Mouse (Mus musculus) ES-Bruce4 (cell line): ENCODE measurements around the gene Spata5. TPM values are rescaled to one million over a fixed set of nuclear protein-coding genes. Genes with fewer than 3 reads are reported as not detected.

ENCODE experiments used
- H3K27ac ChIP-seq: 2 replicates; pipeline ENCODE4 v1.5.1; 2012; ENCODE audit warnings: low read length, inconsistent platforms; ENCODE audit not compliant: insufficient read depth
- H3K27me3 ChIP-seq: 2 replicates; pipeline ENCODE4 v1.6.1; 2012; ENCODE audit warnings: mild to moderate bottlenecking, low read length, inconsistent platforms; ENCODE audit not compliant: control insufficient read depth, poor library complexity, insufficient read depth, severe bottlenecking
- H3K36me3 ChIP-seq: 2 replicates; pipeline ENCODE4 v1.6.1; 2012; ENCODE audit warnings: inconsistent platforms, mild to moderate bottlenecking, low read length, moderate library complexity; ENCODE audit not compliant: control insufficient read depth, poor library complexity, insufficient read depth, severe bottlenecking
- H3K4me1 ChIP-seq: one replicate; pipeline ENCODE4 v1.8.1; 2011; ENCODE audit warnings: low read length; ENCODE audit not compliant: control insufficient read depth, insufficient read depth
- H3K4me3 ChIP-seq: 2 replicates; pipeline ENCODE4 v1.5.1; 2011; ENCODE audit warnings: low read depth, mild to moderate bottlenecking, low read length
- H3K9ac ChIP-seq: 2 replicates; pipeline ENCODE4 v1.6.1; 2012; ENCODE audit warnings: low read depth, mild to moderate bottlenecking, inconsistent platforms; ENCODE audit not compliant: poor library complexity, severe bottlenecking
- H3K9me3 ChIP-seq: replicated peaks from 2 replicates; pipeline ENCODE4 v1.6.1; 2012; ENCODE audit warnings: mild to moderate bottlenecking, low read length, inconsistent platforms; ENCODE audit not compliant: control insufficient read depth, poor library complexity, insufficient read depth, severe bottlenecking
- CTCF ChIP-seq: IDR thresholded peaks from one replicate; pipeline ENCODE4 v1.8.1; 2011; ENCODE audit warnings: low read depth, low read length
- EP300 ChIP-seq: IDR thresholded peaks from 2 replicates; pipeline ENCODE4 v1.6.1; 2011; ENCODE audit warnings: low read depth, low read length; ENCODE audit not compliant: insufficient read depth
- POLR2A ChIP-seq: IDR thresholded peaks from one replicate; pipeline ENCODE4 v1.8.1; 2011; ENCODE audit warnings: low read length; ENCODE audit not compliant: insufficient read depth
- polyA plus RNA-seq: library from polyadenylated mRNA; stranded (reverse); fragments of >200 nt; gene quantifications from 2 replicates; pipeline ENCODE4 v1.2.4, GENCODE M21; 2011; ENCODE audit warnings: low read depth; ENCODE audit not compliant: missing spikeins, insufficient read depth, insufficient read length

Spata5 gene
- polyA plus RNA-seq, 1 experiment: 56.6 TPM

DNA sequence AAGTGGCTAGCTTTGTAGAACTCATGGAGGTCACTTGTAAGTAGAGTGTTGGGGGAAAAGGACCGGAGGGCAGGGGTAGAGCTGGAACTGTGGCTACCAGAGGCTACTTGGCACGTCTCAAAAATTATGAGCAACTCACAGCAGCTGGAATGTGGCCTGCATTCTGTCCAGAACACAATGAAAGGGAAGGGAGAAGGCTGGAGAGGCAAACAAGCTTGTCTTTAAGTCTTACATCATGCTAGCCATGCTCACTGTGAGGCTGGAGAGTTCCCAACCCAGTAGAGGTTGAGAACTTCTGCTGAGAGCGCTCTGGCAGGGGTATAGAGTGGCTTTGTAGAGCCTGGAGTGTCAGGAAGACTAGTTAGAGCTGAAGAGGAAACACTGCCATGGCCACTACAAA, 22.1 kb upstream of the Spata5 start:
- no peak overlapping the region for H3K9ac ChIP-seq
- TF ChIP-seq POLR2A (no peak), EP300 (no peak), CTCF (no peak)
- no peak overlapping the region for H3K4me3 ChIP-seq

DNA sequence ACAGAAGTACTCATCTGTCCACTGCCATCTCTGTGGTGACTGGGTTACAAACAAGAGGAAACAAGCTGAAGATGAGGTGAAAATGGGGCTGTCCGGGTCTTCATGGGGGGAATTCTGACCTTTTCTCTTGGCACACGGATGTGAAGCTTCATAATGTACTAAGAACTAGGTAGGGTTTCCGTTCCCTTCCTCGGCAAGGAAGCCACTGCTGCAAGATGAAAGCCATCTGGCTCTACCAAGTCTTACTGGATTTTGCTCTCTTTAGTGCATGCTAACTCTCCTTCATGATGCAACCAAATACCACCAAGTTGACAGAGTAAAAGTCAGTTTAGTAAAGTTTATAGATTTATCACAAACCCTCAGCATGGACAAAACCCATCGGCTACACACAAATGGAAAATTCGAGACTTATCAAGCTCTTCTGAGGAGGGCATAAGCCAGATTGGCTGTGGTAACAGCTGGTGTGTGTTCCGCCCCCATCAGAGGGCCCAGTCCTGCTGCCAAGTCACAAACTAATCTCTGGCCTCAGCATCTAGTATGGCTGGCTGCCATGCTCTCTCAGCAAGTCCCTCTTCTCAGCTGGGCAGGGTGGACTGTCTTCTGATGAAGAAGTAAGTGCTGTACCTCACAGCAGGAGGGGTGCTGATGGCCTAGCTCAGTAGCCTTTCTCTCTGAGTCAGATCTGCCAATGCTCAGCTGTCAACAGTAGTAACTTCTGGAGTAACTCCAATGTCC, 20.9 kb upstream of the Spata5 start:
- Histone ChIP-seq H3K27me3 (no peaks in the 10 kb centered on the region), H3K9ac (no peak overlapping the region), H3K9me3 (no peaks in the 10 kb centered on the region), H3K36me3 (no peaks in the 10 kb centered on the region), H3K4me3 (no peak overlapping the region), H3K4me1 (no peaks in the 10 kb centered on the region), H3K27ac (no peak overlapping the region)
- no peak for TF ChIP-seq EP300
- no peak for TF ChIP-seq CTCF
- no peak for TF ChIP-seq POLR2A

More for the DNA sequence above, 22.1 kb upstream of the Spata5 start:
- H3K27ac ChIP-seq: no peak overlapping the region
- H3K4me1 ChIP-seq: no peaks in the 10 kb centered on the region
- H3K9me3 ChIP-seq: no peaks in the 10 kb centered on the region
- no peaks in the 10 kb centered on the region for H3K27me3 ChIP-seq
- no peaks in the 10 kb centered on the region for H3K36me3 ChIP-seq

DNA sequence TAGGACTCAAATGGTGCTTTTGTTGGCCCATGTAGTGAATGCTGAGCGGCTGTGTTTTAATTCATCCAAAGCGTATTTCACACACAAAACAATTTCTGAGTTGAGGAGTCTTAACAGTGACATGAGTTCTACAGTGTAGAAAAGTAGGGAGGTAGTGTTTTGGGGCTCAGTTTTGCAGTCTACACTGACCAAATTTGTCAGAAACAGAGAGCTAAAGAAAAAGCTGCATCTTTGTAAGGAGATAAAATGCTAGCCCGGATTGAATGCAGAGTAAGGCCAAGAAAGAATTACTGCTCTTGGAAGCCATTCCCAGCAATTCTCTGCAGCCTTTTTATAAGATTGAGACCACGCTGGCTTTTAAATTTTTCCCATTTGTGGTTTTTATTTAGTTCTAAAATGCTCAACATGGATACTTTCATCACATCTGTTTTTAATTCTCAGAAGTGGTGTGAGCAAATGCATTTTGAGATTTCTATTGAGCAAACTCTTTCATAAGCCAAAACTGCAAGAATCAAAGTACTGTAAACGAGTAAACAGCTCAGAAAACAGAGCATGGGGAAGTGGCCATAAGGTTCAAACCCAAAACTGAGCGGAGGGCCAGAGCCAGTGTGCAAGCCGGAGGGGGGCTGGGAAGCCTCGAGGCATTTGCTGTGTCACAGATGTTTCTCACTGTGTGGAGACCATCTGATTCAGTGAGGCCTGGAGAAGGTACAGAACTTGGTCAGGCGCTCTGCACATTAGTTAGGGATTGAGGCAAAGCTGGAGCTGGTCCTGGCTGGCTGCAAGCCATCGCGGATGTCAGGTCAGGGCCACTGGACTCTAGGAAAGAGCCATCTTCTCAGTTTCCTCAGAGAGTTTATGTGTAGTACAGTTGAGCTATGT, 17.7 kb upstream of the Spata5 start:
- H3K27ac ChIP-seq: no peak overlapping the region

DNA sequence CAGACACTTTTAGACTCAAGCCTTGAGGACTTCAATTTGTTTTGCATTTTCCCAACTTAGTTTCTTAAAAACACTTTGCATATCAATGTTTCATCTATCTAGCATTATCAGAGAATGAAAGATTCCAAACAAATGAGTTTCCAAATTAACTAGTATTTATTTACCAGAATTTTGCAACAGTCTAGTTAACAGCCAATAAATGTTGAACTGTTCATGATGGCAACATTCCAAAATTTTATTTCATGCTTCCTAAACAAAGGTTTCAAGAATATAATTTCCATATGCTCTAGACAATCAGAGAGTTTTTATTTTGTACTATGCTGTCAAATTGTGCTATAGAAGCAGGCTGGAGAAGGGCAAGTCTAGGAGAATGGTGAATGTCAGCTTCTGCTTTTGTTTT, 12.1 kb upstream of the Spata5 start:
- no peak overlapping the region for H3K27ac ChIP-seq
- no peaks in the 10 kb centered on the region; the same call in 1 of the 2 replicates for H3K36me3 ChIP-seq
- no peaks in the 10 kb centered on the region for H3K4me1 ChIP-seq
- no peak overlapping the region for H3K9ac ChIP-seq
- TF ChIP-seq CTCF: no peak
- no peak for TF ChIP-seq EP300
- no peak for TF ChIP-seq POLR2A
- no peaks in the 10 kb centered on the region for H3K27me3 ChIP-seq
- H3K4me3 ChIP-seq: no peak overlapping the region
- no peaks in the 10 kb centered on the region for H3K9me3 ChIP-seq

More for the DNA sequence above, 17.7 kb upstream of the Spata5 start:
- TF ChIP-seq CTCF (no peak), POLR2A (no peak), EP300 (no peak)
- Histone ChIP-seq H3K9me3 (no peaks in the 10 kb centered on the region), H3K4me3 (no peak overlapping the region), H3K36me3 (no peaks in the 10 kb centered on the region), H3K9ac (no peak overlapping the region), H3K27me3 (no peaks in the 10 kb centered on the region), H3K4me1 (no peaks in the 10 kb centered on the region)

DNA sequence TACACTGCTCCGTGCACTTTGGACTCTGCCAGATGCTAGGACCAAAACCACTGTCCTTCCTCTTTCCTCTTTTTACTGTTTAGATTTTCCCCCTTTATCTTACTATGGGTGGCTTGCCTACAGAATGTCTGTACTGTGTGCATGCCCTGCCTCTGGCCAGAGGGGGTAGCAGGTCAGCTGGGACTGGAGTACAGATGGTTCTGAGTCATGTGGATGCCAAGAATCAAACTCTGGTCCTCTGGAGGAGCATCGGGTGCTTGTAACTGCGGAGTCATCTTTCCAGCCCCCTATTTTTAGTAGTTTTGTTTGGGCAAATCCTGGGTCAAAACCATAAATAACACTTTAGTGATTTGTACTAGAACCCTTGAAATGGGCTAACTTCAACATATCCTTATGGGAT, 6.2 kb upstream of the Spata5 start:
- H3K4me3 ChIP-seq: no peak overlapping the region
- H3K27me3 ChIP-seq: no peaks in the 10 kb centered on the region
- no peaks in the 10 kb centered on the region for H3K4me1 ChIP-seq
- no peaks in the 10 kb centered on the region for H3K9me3 ChIP-seq
- TF ChIP-seq EP300: no peak
- TF ChIP-seq CTCF: no peak
- no peak for TF ChIP-seq POLR2A
- H3K27ac ChIP-seq: no peak overlapping the region
- no peak overlapping the region for H3K9ac ChIP-seq
- no peaks in the 10 kb centered on the region; the same call in 1 of the 2 replicates for H3K36me3 ChIP-seq

DNA sequence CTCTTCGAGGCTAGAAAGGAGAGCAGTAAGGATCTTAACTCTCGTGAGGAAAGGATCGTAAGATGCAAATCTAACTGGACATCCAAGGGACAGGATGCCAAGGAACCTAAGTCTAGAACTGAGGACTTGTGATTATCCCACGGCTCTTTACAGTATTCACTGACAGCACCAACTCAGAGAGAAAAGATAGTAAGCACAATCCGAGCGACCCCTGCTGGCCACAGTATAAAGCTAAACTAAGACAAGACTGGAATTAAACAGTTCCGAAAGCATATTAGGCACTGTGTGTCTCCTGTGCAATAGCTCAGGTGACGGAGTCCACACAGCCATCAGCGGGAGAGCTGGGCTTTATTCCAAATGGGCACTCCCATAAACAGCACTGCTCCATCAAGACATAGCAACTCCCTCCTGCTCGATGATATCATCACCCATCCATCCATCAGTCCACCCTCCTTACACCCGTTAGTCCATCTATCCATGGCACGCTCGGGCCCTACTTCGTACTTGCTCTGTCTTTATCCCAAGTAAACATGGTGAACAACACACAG, 5.2 kb upstream of the Spata5 start:
- H3K36me3 ChIP-seq: no peaks in the 10 kb centered on the region; the same call in 1 of the 2 replicates
- TF ChIP-seq POLR2A (no peak), EP300 (no peak), CTCF (no peak)
- H3K4me1 ChIP-seq: no peaks in the 10 kb centered on the region
- H3K27ac ChIP-seq: no peak overlapping the region
- H3K9me3 ChIP-seq: no peaks in the 10 kb centered on the region
- no peaks in the 10 kb centered on the region for H3K27me3 ChIP-seq
- H3K4me3 ChIP-seq: no peak overlapping the region
- H3K9ac ChIP-seq: no peak overlapping the region
